Mouse (Mus musculus) MEL (cell line): ENCODE data around the gene Mpnd. TPM values are rescaled to one million over a fixed set of nuclear protein-coding genes. Genes with fewer than 3 reads are reported as not detected.

ENCODE experiments used
- DNase-seq: peaks from one replicate; pipeline ENCODE4 v3.0.0; 2011; ENCODE audit warnings: low read depth, low spot score
- H3K27ac ChIP-seq: 2 replicates; pipeline ENCODE4 v1.5.1; 2012; ENCODE audit warnings: low read depth, mild to moderate bottlenecking, control low read depth, low read length, moderate library complexity; ENCODE audit not compliant: control insufficient read depth
- H3K27me3 ChIP-seq, 2 experiments: fragments of 150-350 bp in 1 of 2; sonication (generic) in 1 of 2; 2 replicates each; pipeline ENCODE4 v1.6.1; 2012; ENCODE audit warnings: low read length in 2 of 2, mild to moderate bottlenecking in 2 of 2, improper control_type of control experiment in 1 of 2, moderate library complexity in 1 of 2; ENCODE audit not compliant: insufficient read depth in 2 of 2, control insufficient read depth in 1 of 2
- H3K36me3 ChIP-seq, 2 experiments: 2 replicates each; pipeline ENCODE4 v1.6.1; 2012 to 2014; ENCODE audit warnings: low read length in 2 of 2, improper control_type of control experiment in 1 of 2, inconsistent platforms in 1 of 2, mild to moderate bottlenecking in 1 of 2; ENCODE audit not compliant: insufficient read depth in 2 of 2, control insufficient read depth in 1 of 2
- H3K4me1 ChIP-seq, 2 experiments: fragments of 150-350 bp in 1 of 2; sonication (generic) in 1 of 2; 2 replicates each; pipeline ENCODE4 v1.6.1; 2012; ENCODE audit warnings: low read length in 2 of 2, improper control_type of control experiment in 1 of 2, mild to moderate bottlenecking in 1 of 2; ENCODE audit not compliant: insufficient read depth in 2 of 2, control insufficient read depth in 1 of 2
- H3K4me3 ChIP-seq, 2 experiments: fragments of 150-350 bp in 1 of 2; sonication (generic) in 1 of 2; 2 replicates each; pipeline ENCODE4 v1.5.1; 2012; ENCODE audit warnings: low read depth in 2 of 2, low read length in 2 of 2, mild to moderate bottlenecking in 2 of 2, moderate library complexity in 2 of 2, control low read depth in 1 of 2, improper control_type of control experiment in 1 of 2; ENCODE audit not compliant: control insufficient read depth in 1 of 2, insufficient read depth in 1 of 2
- H3K79me2 ChIP-seq: 2 replicates; pipeline ENCODE4 v1.6.1; 2012; ENCODE audit warnings: mild to moderate bottlenecking, low read length, moderate library complexity; ENCODE audit not compliant: control insufficient read depth, poor library complexity, insufficient read depth
- H3K9ac ChIP-seq: 2 replicates; pipeline ENCODE4 v1.6.1; 2012; ENCODE audit warnings: low read depth, mild to moderate bottlenecking, control low read depth, low read length, moderate library complexity; ENCODE audit not compliant: control insufficient read depth, poor library complexity, severe bottlenecking
- H3K9me3 ChIP-seq: fragments of 150-350 bp; sonication (generic); replicated peaks from 2 replicates; pipeline ENCODE4 v1.6.1; 2012; ENCODE audit warnings: mild to moderate bottlenecking, low read length, improper control_type of control experiment, moderate library complexity; ENCODE audit not compliant: insufficient read depth
- BHLHE40 ChIP-seq: IDR thresholded peaks from 2 replicates; pipeline ENCODE4 v1.6.1; 2012; ENCODE audit warnings: low read depth, mild to moderate bottlenecking, inconsistent platforms, low read length, improper control_type of control experiment, borderline replicate concordance
- CHD1 ChIP-seq: IDR thresholded peaks from 2 replicates; pipeline ENCODE4 v1.6.1; 2012; ENCODE audit warnings: low read depth, mild to moderate bottlenecking, inconsistent platforms, low read length, improper control_type of control experiment
- CHD2 ChIP-seq: IDR thresholded peaks from 2 replicates; pipeline ENCODE4 v1.6.1; 2011; ENCODE audit warnings: low read length, improper control_type of control experiment
- CTCF ChIP-seq, 3 experiments: IDR thresholded peaks in 2 of 3; conservative IDR thresholded peaks in 1 of 3; 2 replicates each; pipeline ENCODE4 v1.5.1; 2011 to 2012; ENCODE audit warnings: low read length in 3 of 3, low read depth in 2 of 3, mild to moderate bottlenecking in 2 of 3, improper control_type of control experiment in 1 of 3, inconsistent platforms in 1 of 3, mixed read lengths in 1 of 3, moderate library complexity in 1 of 3; ENCODE audit not compliant: control insufficient read depth in 1 of 3, insufficient read depth in 1 of 3, poor library complexity in 1 of 3, severe bottlenecking in 1 of 3
- ELF1 ChIP-seq: IDR thresholded peaks from 2 replicates; pipeline ENCODE4 v1.6.1; 2014; ENCODE audit warnings: low read depth, mild to moderate bottlenecking, inconsistent platforms, low read length, improper control_type of control experiment, moderate library complexity
- EP300 ChIP-seq, 2 experiments: IDR thresholded peaks; 2 replicates each; pipeline ENCODE4 v1.6.1; 2011; ENCODE audit warnings: improper control_type of control experiment in 2 of 2, low read length in 2 of 2, low read depth in 1 of 2, mild to moderate bottlenecking in 1 of 2
- ETS1 ChIP-seq: IDR thresholded peaks from 2 replicates; pipeline ENCODE4 v1.6.1; 2012; ENCODE audit warnings: low read depth, mild to moderate bottlenecking, inconsistent platforms, low read length, improper control_type of control experiment, moderate library complexity
- GABPA ChIP-seq: IDR thresholded peaks from 2 replicates; pipeline ENCODE4 v1.6.1; 2012; ENCODE audit warnings: low read depth, mild to moderate bottlenecking, inconsistent platforms, low read length, improper control_type of control experiment, moderate library complexity
- HCFC1 ChIP-seq: IDR thresholded peaks from 2 replicates; pipeline ENCODE4 v1.6.1; 2012; ENCODE audit warnings: low read depth, mild to moderate bottlenecking, inconsistent platforms, low read length, improper control_type of control experiment, moderate library complexity
- MAX ChIP-seq: IDR thresholded peaks from 2 replicates; pipeline ENCODE4 v1.6.1; 2011; ENCODE audit warnings: low read length, improper control_type of control experiment
- MEF2A ChIP-seq: IDR thresholded peaks from 2 replicates; pipeline ENCODE4 v1.6.1; 2014; ENCODE audit warnings: low read depth, mild to moderate bottlenecking, inconsistent platforms, low read length, improper control_type of control experiment; ENCODE audit not compliant: poor library complexity, insufficient replicate concordance, severe bottlenecking; ENCODE audit errors: extremely low read depth
- MXI1 ChIP-seq: IDR thresholded peaks from 2 replicates; pipeline ENCODE4 v1.6.1; 2011; ENCODE audit warnings: mild to moderate bottlenecking, low read depth, low read length, improper control_type of control experiment
- MYB ChIP-seq: IDR thresholded peaks from 2 replicates; pipeline ENCODE4 v1.6.1; 2011; ENCODE audit warnings: mild to moderate bottlenecking, low read depth, low read length, improper control_type of control experiment
- MYC ChIP-seq: IDR thresholded peaks from 2 replicates; pipeline ENCODE4 v1.6.1; 2011; ENCODE audit warnings: low read depth, mild to moderate bottlenecking, low read length, improper control_type of control experiment, moderate library complexity
- NELFE ChIP-seq: IDR thresholded peaks from 2 replicates; pipeline ENCODE4 v1.6.1; 2011; ENCODE audit warnings: low read depth, low read length, improper control_type of control experiment
- POLR2A ChIP-seq, 2 experiments: IDR thresholded peaks; 2 replicates each; pipeline ENCODE4 v1.6.1; 2011 to 2012; ENCODE audit warnings: low read length in 2 of 2, mild to moderate bottlenecking in 2 of 2, control low read depth in 1 of 2, improper control_type of control experiment in 1 of 2, low read depth in 1 of 2, moderate library complexity in 1 of 2; ENCODE audit not compliant: control insufficient read depth in 1 of 2, insufficient read depth in 1 of 2, poor library complexity in 1 of 2
- POLR2AphosphoS2 ChIP-seq: IDR thresholded peaks from 2 replicates; pipeline ENCODE4 v1.6.1; 2011; ENCODE audit warnings: low read length, improper control_type of control experiment
- POLR2AphosphoS5 ChIP-seq: IDR thresholded peaks from 2 replicates; pipeline ENCODE4 v1.6.1; 2012; ENCODE audit warnings: low read depth, borderline replicate concordance, mild to moderate bottlenecking, inconsistent platforms, low read length, moderate library complexity, mixed read lengths
- SIN3A ChIP-seq: IDR thresholded peaks from 2 replicates; pipeline ENCODE4 v1.6.1; 2012; ENCODE audit warnings: low read length, improper control_type of control experiment, inconsistent platforms
- SMC3 ChIP-seq: IDR thresholded peaks from 2 replicates; pipeline ENCODE4 v1.6.1; 2011; ENCODE audit warnings: low read depth, low read length, improper control_type of control experiment
- TCF12 ChIP-seq: IDR thresholded peaks from 2 replicates; pipeline ENCODE4 v1.6.1; 2014; ENCODE audit warnings: low read depth, mild to moderate bottlenecking, inconsistent platforms, low read length, improper control_type of control experiment, moderate library complexity
- UBTF ChIP-seq: IDR thresholded peaks from 2 replicates; pipeline ENCODE4 v1.6.1; 2012; ENCODE audit warnings: low read depth, mild to moderate bottlenecking, inconsistent platforms, low read length, improper control_type of control experiment, moderate library complexity, borderline replicate concordance; ENCODE audit not compliant: insufficient read depth
- USF2 ChIP-seq, 2 experiments: IDR thresholded peaks; 2 replicates each; pipeline ENCODE4 v1.6.1; 2011 to 2012; ENCODE audit warnings: improper control_type of control experiment in 2 of 2, low read length in 2 of 2, borderline replicate concordance in 1 of 2, inconsistent platforms in 1 of 2, low read depth in 1 of 2, mild to moderate bottlenecking in 1 of 2; ENCODE audit not compliant: insufficient read depth in 1 of 2
- ZC3H11A ChIP-seq: IDR thresholded peaks from 2 replicates; pipeline ENCODE4 v1.6.1; 2012; ENCODE audit warnings: low read depth, mild to moderate bottlenecking, inconsistent platforms, low read length, improper control_type of control experiment
- ZMIZ1 ChIP-seq: IDR thresholded peaks from 2 replicates; pipeline ENCODE4 v1.6.1; 2012; ENCODE audit warnings: low read depth, mild to moderate bottlenecking, inconsistent platforms, low read length, improper control_type of control experiment, moderate library complexity
- ZNF384 ChIP-seq: IDR thresholded peaks from 2 replicates; pipeline ENCODE4 v1.6.1; 2012; ENCODE audit warnings: low read depth, mild to moderate bottlenecking, inconsistent platforms, low read length, improper control_type of control experiment
- polyA plus RNA-seq, 2 experiments: library from polyadenylated mRNA; stranded (reverse) in 1 of 2; unstranded in 1 of 2; fragments of >175 nt in 1 of 2; fragments of >200 nt in 1 of 2; gene quantifications; 2 replicates each; pipeline versions ENCODE4 v1.2.1 to v1.2.4; 2012; ENCODE audit warnings: low replicate concordance in 2 of 2, low read depth in 1 of 2; ENCODE audit not compliant: insufficient read length in 2 of 2, insufficient read depth in 1 of 2, missing spikeins in 1 of 2
- total RNA-seq: library from RNA; depleted of rRNA; stranded (reverse); fragments of 300-350 nt; gene quantifications from 2 replicates; pipeline ENCODE4 v1.2.3, GENCODE M21; 2012

The Mpnd gene
- total and polyA plus RNA-seq, 3 experiments: 3.9 to 18.3 TPM; not detected in 1

DNA sequence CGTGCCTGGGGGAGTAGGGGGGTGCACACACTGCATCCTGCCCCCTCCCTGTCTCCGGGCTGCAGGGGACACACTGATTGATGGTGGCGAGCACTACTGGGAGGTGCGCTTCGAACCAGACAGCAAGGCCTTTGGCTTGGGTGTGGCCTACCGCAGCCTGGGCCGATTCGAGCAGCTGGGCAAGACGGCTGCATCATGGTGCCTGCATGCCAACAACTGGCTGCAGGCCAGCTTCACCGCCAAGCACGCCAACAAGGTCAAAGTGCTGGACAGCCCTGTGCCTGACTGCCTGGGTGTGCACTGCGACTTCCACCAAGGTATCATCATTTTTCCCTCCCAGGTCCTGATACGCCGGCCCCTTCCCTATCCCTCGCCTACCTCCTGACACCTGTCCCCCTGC lies 9.5 kb upstream of the Mpnd start:
- H3K27me3 ChIP-seq: peaks cover 2 to 6% of the 10 kb centered on the region in 2 experiments; a peak in 3 of 4 replicates
- no peaks in the 10 kb centered on the region for H3K4me1 ChIP-seq
- H3K9me3 ChIP-seq: no peaks in the 10 kb centered on the region
- H3K9ac ChIP-seq: no peak overlapping the region
- H3K27ac ChIP-seq: no peak overlapping the region
- H3K4me3 ChIP-seq: no peak overlapping the region
- no peaks in the 10 kb centered on the region for H3K79me2 ChIP-seq
- no peak for DNase-seq
- no peaks in the 10 kb centered on the region for H3K36me3 ChIP-seq
- TF ChIP-seq HCFC1 (no peak), ZMIZ1 (no peak)

DNA sequence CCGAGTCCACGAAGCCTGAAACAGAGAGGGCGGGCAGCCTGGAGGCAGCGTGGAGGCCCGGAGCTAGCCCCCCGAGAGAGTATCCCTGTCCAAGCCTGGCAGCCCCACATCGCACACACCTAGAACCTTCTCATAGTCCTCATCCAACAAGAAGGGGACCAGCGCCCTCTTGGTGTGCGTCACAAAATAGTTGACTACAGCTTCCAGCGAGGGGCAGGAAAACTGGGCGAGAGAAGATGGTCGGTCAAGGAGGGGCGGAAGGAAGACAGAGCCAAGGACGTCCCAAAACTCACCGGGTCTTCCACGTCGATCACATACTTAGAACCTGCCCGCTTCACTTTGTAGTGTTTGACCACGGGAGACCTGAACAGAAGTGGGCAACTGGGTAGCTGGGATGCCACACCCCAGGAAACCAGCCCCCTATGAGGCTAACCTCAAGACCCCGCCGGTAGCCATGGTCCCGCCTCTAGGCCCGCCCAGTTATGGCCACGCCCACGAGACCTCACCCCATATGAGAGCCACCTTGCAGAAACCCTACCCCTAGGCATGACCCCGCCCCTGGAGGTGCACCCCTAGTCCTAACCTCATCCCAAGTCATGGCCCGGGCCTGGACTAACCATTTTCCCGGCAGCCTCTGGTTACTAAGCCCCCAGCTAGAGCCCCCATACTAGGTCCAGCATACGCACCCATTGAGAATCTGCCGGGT lies 5.6 kb upstream of the Mpnd start:
- TF ChIP-seq TCF12 (no peak), UBTF (no peak), NELFE (no peak), SMC3 (no peak), ETS1 (no peak), MYC (no peak), MEF2A (no peak), BHLHE40 (no peak), POLR2AphosphoS5 (no peak), USF2 (IDR thresholded peaks at IDR 0.05; ENCODE audit: borderline replicate concordance in 1 of 2, insufficient read depth in 1 of 2, low read depth in 1 of 2, low read length in 2 of 2) (no peak)
- no peaks in the 10 kb centered on the region for H3K79me2 ChIP-seq
- no peak overlapping the region for H3K9ac ChIP-seq
- H3K4me1 ChIP-seq: no peaks in the 10 kb centered on the region
- no peaks in the 10 kb centered on the region for H3K36me3 ChIP-seq
- peaks cover 0 to 1% of the 10 kb centered on the region in 2 experiments; a peak in 2 of 4 replicates for H3K27me3 ChIP-seq
- no peaks in the 10 kb centered on the region for H3K9me3 ChIP-seq
- no peak for DNase-seq
- no peak overlapping the region for H3K4me3 ChIP-seq
- H3K27ac ChIP-seq: no peak overlapping the region

DNA sequence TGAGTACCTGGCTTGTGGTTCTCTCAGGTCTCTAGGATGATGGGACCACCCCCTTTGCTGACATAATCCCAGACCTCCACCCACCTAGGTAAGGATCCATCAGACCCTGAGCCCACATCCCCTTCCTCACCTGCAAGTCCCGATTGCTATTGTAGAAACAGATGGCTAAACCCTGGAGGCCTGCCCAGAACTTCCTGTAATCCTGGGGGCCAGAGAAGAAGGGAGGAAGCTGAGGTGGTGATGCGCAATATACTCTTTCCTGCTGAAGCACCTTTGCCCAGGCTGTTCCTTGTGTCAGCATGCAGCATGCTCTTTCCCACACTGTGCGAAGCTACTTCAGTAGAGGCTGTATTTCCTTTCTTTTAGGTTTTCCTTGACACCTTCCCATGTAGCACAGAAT lies 2.5 kb upstream of the Mpnd start:
- Histone ChIP-seq H3K9ac (no peak overlapping the region), H3K4me3 (no peak overlapping the region), H3K36me3 (peaks cover 0 to 4% of the 10 kb centered on the region in 2 experiments; a peak in 1 of 4 replicates), H3K27me3 (peaks cover 0 to under 1% of the 10 kb centered on the region in 2 experiments; a peak in 1 of 4 replicates), H3K79me2 (no peaks in the 10 kb centered on the region), H3K4me1 (peaks cover 0 to 6% of the 10 kb centered on the region in 2 experiments; a peak in 2 of 4 replicates), H3K9me3 (no peaks in the 10 kb centered on the region), H3K27ac (no peak overlapping the region)
- DNase-seq: no peak
- TF ChIP-seq CHD1: no peak
- no peak for TF ChIP-seq GABPA
- TF ChIP-seq MXI1: no peak
- TF ChIP-seq CHD2: no peak
- TF ChIP-seq POLR2AphosphoS2: no peak
- TF ChIP-seq CTCF (IDR thresholded peaks at IDR 0.05 in 2 of 3, conservative IDR thresholded peaks at IDR 0.05 in 1 of 3; ENCODE audit: control insufficient read depth in 1 of 3, insufficient read depth in 1 of 3, low read depth in 2 of 3, low read length in 3 of 3, poor library complexity in 1 of 3, severe bottlenecking in 1 of 3): no peak
- no peak for TF ChIP-seq POLR2A (IDR thresholded peaks at IDR 0.05; ENCODE audit: control insufficient read depth in 1 of 2, insufficient read depth in 1 of 2, low read depth in 1 of 2, low read length in 2 of 2, poor library complexity in 1 of 2)
- no peak for TF ChIP-seq ZMIZ1
- TF ChIP-seq ZC3H11A: no peak
- no peak for TF ChIP-seq MAX
- no peak for TF ChIP-seq MYB
- TF ChIP-seq ELF1: no peak
- TF ChIP-seq EP300 (IDR thresholded peaks at IDR 0.05; ENCODE audit: low read depth in 1 of 2, low read length in 2 of 2): no peak
- TF ChIP-seq SIN3A: no peak
- TF ChIP-seq ETS1: no peak
- TF ChIP-seq ZNF384: no peak
